Mouse (Mus musculus): ENCODE data around the gene Gm12248. TPM values are rescaled to one million over a fixed set of nuclear protein-coding genes. Genes with fewer than 3 reads are reported as not detected.

Gene Gm12248
- polyA plus RNA-seq, 1 experiment from 2014 or later: not detected

- Histone ChIP-seq H3K9ac (ENCODE audit: low read length) (no peak overlapping the region), H3K27ac (ENCODE audit: low read depth, low read length) (no peak overlapping the region), H3K9me3 (replicated peaks; ENCODE audit: control insufficient read depth, low read length) (no peaks in the 10 kb centered on the region), H3K4me2 (ENCODE audit: low read length) (no peak overlapping the region), H3K27me3 (replicated peaks; ENCODE audit: control insufficient read depth, insufficient read depth, low read length) (no peaks in the 10 kb centered on the region), H3K36me3 (ENCODE audit: control insufficient read depth, insufficient read depth, low read length) (peaks cover 94% of the 10 kb centered on the region), H3K4me3 (ENCODE audit: low read depth, low read length) (no peak overlapping the region), H3K4me1 (ENCODE audit: control insufficient read depth, insufficient read depth, low read length) (no peaks in the 10 kb centered on the region)
- 76% methylated on average over 7 of the region's 7 CpGs for WGBS
- ATAC-seq (no peak), DNase-seq (ENCODE audit: low spot score) (peak; percentile 48)
Measured at GRCm38 (mm10) chr11:58126397-58127160, 33.6 kb upstream of the Gm12248 start.

GRCm38 (mm10) chr11:58125021-58125420 is 32.1 kb upstream of the Gm12248 start:
- H3K27me3 ChIP-seq (replicated peaks; ENCODE audit: control insufficient read depth, insufficient read depth, low read length): no peaks in the 10 kb centered on the region
- ATAC-seq: no peak
- DNase-seq (ENCODE audit: low spot score): no peak
- peaks cover 94% of the 10 kb centered on the region for H3K36me3 ChIP-seq (ENCODE audit: control insufficient read depth, insufficient read depth, low read length)
- H3K9ac ChIP-seq (ENCODE audit: low read length): no peak overlapping the region
- no peak overlapping the region for H3K4me2 ChIP-seq (ENCODE audit: low read length)
- no peak overlapping the region for H3K27ac ChIP-seq (ENCODE audit: low read depth, low read length)
- H3K4me1 ChIP-seq (ENCODE audit: control insufficient read depth, insufficient read depth, low read length): no peaks in the 10 kb centered on the region
- WGBS: 91% methylated on average over 11 of the region's 11 CpGs
- H3K4me3 ChIP-seq (ENCODE audit: low read depth, low read length): no peak overlapping the region
- no peaks in the 10 kb centered on the region for H3K9me3 ChIP-seq (replicated peaks; ENCODE audit: control insufficient read depth, low read length)

GRCm38 (mm10) chr11:58123711-58124110 is 30.8 kb upstream of the Gm12248 start:
- no peaks in the 10 kb centered on the region for H3K9me3 ChIP-seq (replicated peaks; ENCODE audit: control insufficient read depth, low read length)
- H3K27me3 ChIP-seq (replicated peaks; ENCODE audit: control insufficient read depth, insufficient read depth, low read length): no peaks in the 10 kb centered on the region
- no peaks in the 10 kb centered on the region for H3K4me1 ChIP-seq (ENCODE audit: control insufficient read depth, insufficient read depth, low read length)
- WGBS: 96% methylated on average over 2 of the region's 2 CpGs
- peaks cover 94% of the 10 kb centered on the region for H3K36me3 ChIP-seq (ENCODE audit: control insufficient read depth, insufficient read depth, low read length)
- ATAC-seq (no peak), DNase-seq (ENCODE audit: low spot score) (no peak)
- no peak overlapping the region for H3K9ac ChIP-seq (ENCODE audit: low read length)
- no peak overlapping the region for H3K27ac ChIP-seq (ENCODE audit: low read depth, low read length)
- H3K4me3 ChIP-seq (ENCODE audit: low read depth, low read length): no peak overlapping the region
- H3K4me2 ChIP-seq (ENCODE audit: low read length): no peak overlapping the region

GRCm38 (mm10) chr11:58121351-58121750 is 28.4 kb upstream of the Gm12248 start:
- Histone ChIP-seq H3K27me3 (replicated peaks; ENCODE audit: control insufficient read depth, insufficient read depth, low read length) (no peaks in the 10 kb centered on the region), H3K9ac (ENCODE audit: low read length) (no peak overlapping the region), H3K4me3 (ENCODE audit: low read depth, low read length) (no peak overlapping the region), H3K9me3 (replicated peaks; ENCODE audit: control insufficient read depth, low read length) (no peaks in the 10 kb centered on the region), H3K27ac (ENCODE audit: low read depth, low read length) (no peak overlapping the region), H3K4me1 (ENCODE audit: control insufficient read depth, insufficient read depth, low read length) (no peaks in the 10 kb centered on the region), H3K36me3 (ENCODE audit: control insufficient read depth, insufficient read depth, low read length) (peaks cover 95% of the 10 kb centered on the region), H3K4me2 (ENCODE audit: low read length) (no peak overlapping the region)
- ATAC-seq (no peak), DNase-seq (ENCODE audit: low spot score) (no peak)
- WGBS: 91% methylated on average over 9 of the region's 9 CpGs

GRCm38 (mm10) chr11:58120655-58121054 is 27.7 kb upstream of the Gm12248 start:
- no peak overlapping the region for H3K9ac ChIP-seq (ENCODE audit: low read length)
- 74% methylated on average over 3 of the region's 3 CpGs for WGBS

GRCm38 (mm10) chr11:58117044-58117652 is 24.2 kb upstream of the Gm12248 start:
- H3K4me3 ChIP-seq (ENCODE audit: low read depth, low read length): no peak overlapping the region
- no peak overlapping the region for H3K4me2 ChIP-seq (ENCODE audit: low read length)
- no peak overlapping the region for H3K27ac ChIP-seq (ENCODE audit: low read depth, low read length)
- no peaks in the 10 kb centered on the region for H3K4me1 ChIP-seq (ENCODE audit: control insufficient read depth, insufficient read depth, low read length)
- peaks cover 97% of the 10 kb centered on the region for H3K36me3 ChIP-seq (ENCODE audit: control insufficient read depth, insufficient read depth, low read length)
- H3K9ac ChIP-seq (ENCODE audit: low read length): no peak overlapping the region
- WGBS: 92% methylated on average over 10 of the region's 10 CpGs
- H3K27me3 ChIP-seq (replicated peaks; ENCODE audit: control insufficient read depth, insufficient read depth, low read length): no peaks in the 10 kb centered on the region
- ATAC-seq: no peak
- no peak for DNase-seq (ENCODE audit: low spot score)
- no peaks in the 10 kb centered on the region for H3K9me3 ChIP-seq (replicated peaks; ENCODE audit: control insufficient read depth, low read length)

More at GRCm38 (mm10) chr11:58120655-58121054, 27.7 kb upstream of the Gm12248 start:
- no peaks in the 10 kb centered on the region for H3K9me3 ChIP-seq (replicated peaks; ENCODE audit: control insufficient read depth, low read length)
- no peaks in the 10 kb centered on the region for H3K4me1 ChIP-seq (ENCODE audit: control insufficient read depth, insufficient read depth, low read length)
- H3K4me2 ChIP-seq (ENCODE audit: low read length): no peak overlapping the region
- no peak overlapping the region for H3K4me3 ChIP-seq (ENCODE audit: low read depth, low read length)
- no peak for ATAC-seq
- H3K27me3 ChIP-seq (replicated peaks; ENCODE audit: control insufficient read depth, insufficient read depth, low read length): no peaks in the 10 kb centered on the region
- H3K36me3 ChIP-seq (ENCODE audit: control insufficient read depth, insufficient read depth, low read length): peaks cover 95% of the 10 kb centered on the region
- no peak for DNase-seq (ENCODE audit: low spot score)
- no peak overlapping the region for H3K27ac ChIP-seq (ENCODE audit: low read depth, low read length)

GRCm38 (mm10) chr11:58116560-58116959 is 23.6 kb upstream of the Gm12248 start:
- no peaks in the 10 kb centered on the region for H3K4me1 ChIP-seq (ENCODE audit: control insufficient read depth, insufficient read depth, low read length)
- H3K36me3 ChIP-seq (ENCODE audit: control insufficient read depth, insufficient read depth, low read length): peaks cover 96% of the 10 kb centered on the region
- WGBS: 83% methylated on average over 1 of the region's 1 CpGs
- no peak for DNase-seq (ENCODE audit: low spot score)
- H3K27me3 ChIP-seq (replicated peaks; ENCODE audit: control insufficient read depth, insufficient read depth, low read length): no peaks in the 10 kb centered on the region
- H3K4me2 ChIP-seq (ENCODE audit: low read length): no peak overlapping the region
- no peak overlapping the region for H3K27ac ChIP-seq (ENCODE audit: low read depth, low read length)
- no peak overlapping the region for H3K4me3 ChIP-seq (ENCODE audit: low read depth, low read length)
- ATAC-seq: no peak
- H3K9ac ChIP-seq (ENCODE audit: low read length): no peak overlapping the region
- H3K9me3 ChIP-seq (replicated peaks; ENCODE audit: control insufficient read depth, low read length): no peaks in the 10 kb centered on the region

GRCm38 (mm10) chr11:58107664-58108337 is 14.9 kb upstream of the Gm12248 start:
- Histone ChIP-seq H3K27ac (ENCODE audit: low read depth, low read length) (no peak overlapping the region), H3K36me3 (ENCODE audit: control insufficient read depth, insufficient read depth, low read length) (peaks cover 32% of the 10 kb centered on the region), H3K4me2 (ENCODE audit: low read length) (no peak overlapping the region), H3K27me3 (replicated peaks; ENCODE audit: control insufficient read depth, insufficient read depth, low read length) (no peaks in the 10 kb centered on the region), H3K9ac (ENCODE audit: low read length) (0 out of 2 replicates have a peak overlapping the region, but pooled peaks have one; percentile 8), H3K4me3 (ENCODE audit: low read depth, low read length) (no peak overlapping the region), H3K9me3 (replicated peaks; ENCODE audit: control insufficient read depth, low read length) (no peaks in the 10 kb centered on the region), H3K4me1 (ENCODE audit: control insufficient read depth, insufficient read depth, low read length) (peaks cover 11% of the 10 kb centered on the region)
- WGBS: 92% methylated on average over 4 of the region's 4 CpGs
- ATAC-seq (no peak), DNase-seq (ENCODE audit: low spot score) (no peak)

GRCm38 (mm10) chr11:58107009-58107408 is 14.1 kb upstream of the Gm12248 start:
- peak; percentile 11 for DNase-seq (ENCODE audit: low spot score)
- H3K27me3 ChIP-seq (replicated peaks; ENCODE audit: control insufficient read depth, insufficient read depth, low read length): no peaks in the 10 kb centered on the region

More at GRCm38 (mm10) chr11:58107009-58107408, 14.1 kb upstream of the Gm12248 start:
- Histone ChIP-seq H3K9me3 (replicated peaks; ENCODE audit: control insufficient read depth, low read length) (no peaks in the 10 kb centered on the region), H3K4me3 (ENCODE audit: low read depth, low read length) (no peak overlapping the region), H3K9ac (ENCODE audit: low read length) (no peak overlapping the region), H3K36me3 (ENCODE audit: control insufficient read depth, insufficient read depth, low read length) (peaks cover 26% of the 10 kb centered on the region), H3K4me1 (ENCODE audit: control insufficient read depth, insufficient read depth, low read length) (peaks cover 11% of the 10 kb centered on the region), H3K27ac (ENCODE audit: low read depth, low read length) (no peak overlapping the region), H3K4me2 (ENCODE audit: low read length) (no peak overlapping the region)
- WGBS: 60% methylated on average over 3 of the region's 3 CpGs
- no peak for ATAC-seq

All from forebrain, embryonic 14.5 days (tissue).